Mouse (Mus musculus) hindbrain, embryonic 14.5 days (tissue): ENCODE results near the gene Gns. TPM values are rescaled to one million over a fixed set of nuclear protein-coding genes. Genes with fewer than 3 reads are reported as not detected.
A peak's percentile ranks its signal among the peaks of the same experiment; 100 is the strongest.

Experiments used
- ATAC-seq: fragments of 200-750 bp; cut with Nextera tagmentation; 2 replicates; pipeline ENCODE4 v1.8.0; 2017; ENCODE audit warnings: moderate number of reproducible peaks, mild to moderate bottlenecking, moderate TSS enrichment, moderate library complexity; ENCODE audit not compliant: low FRiP score
- DNase-seq: peaks from one replicate; pipeline ENCODE4 v3.0.0-alpha.2; 2015; ENCODE audit warnings: low spot score
- H3K27ac ChIP-seq: fragments of 300-500 bp; sonication (generic); 2 replicates; pipeline ENCODE4 v1.5.1; 2014; ENCODE audit warnings: mild to moderate bottlenecking, moderate library complexity
- H3K27me3 ChIP-seq: fragments of 300-500 bp; sonication (generic); 2 replicates; pipeline ENCODE4 v1.6.1; 2014; ENCODE audit warnings: mild to moderate bottlenecking, low read length, mixed read lengths; ENCODE audit not compliant: control insufficient read depth, insufficient read depth
- H3K36me3 ChIP-seq: fragments of 300-500 bp; sonication (generic); replicated peaks from 2 replicates; pipeline ENCODE4 v1.6.1; 2014; ENCODE audit not compliant: control insufficient read depth, insufficient read depth
- H3K4me1 ChIP-seq: fragments of 300-500 bp; sonication (generic); replicated peaks from 2 replicates; pipeline ENCODE4 v1.6.1; 2014; ENCODE audit warnings: antibody characterized with exemption, low read length, mixed read lengths; ENCODE audit not compliant: control insufficient read depth, insufficient read depth
- H3K4me2 ChIP-seq: fragments of 300-500 bp; sonication (generic); replicated peaks from 2 replicates; pipeline ENCODE4 v1.6.1; 2014; ENCODE audit warnings: mild to moderate bottlenecking, moderate library complexity
- H3K4me3 ChIP-seq: fragments of 300-500 bp; sonication (generic); replicated peaks from 2 replicates; pipeline ENCODE4 v1.5.1; 2014; ENCODE audit warnings: mild to moderate bottlenecking, low read length
- H3K9ac ChIP-seq: fragments of 300-500 bp; sonication (generic); 2 replicates; pipeline ENCODE4 v1.6.1; 2014
- H3K9me3 ChIP-seq: fragments of 300-500 bp; sonication (generic); 2 replicates; pipeline ENCODE4 v1.6.1; 2016; ENCODE audit warnings: low read length; ENCODE audit not compliant: control insufficient read depth
- WGBS: fragments of 180-500 bp; shearing (Covaris S2); extraction: QIAGEN DNeasy Blood & Tissue Kit; methylation state at CpG from one replicate; pipeline ENCODE4 v1.1.7; 2014; 5-methylcytosine and 5-hydroxymethylcytosine counted together
- polyA plus RNA-seq: library from polyadenylated mRNA; unstranded; fragments of >200 nt; fragmentation: Nextera tagmentation; extraction: Ambion mirVana; gene quantifications from 2 replicates; pipeline ENCODE4 v1.2.1, GENCODE M21; 2014

Gns gene
- polyA plus RNA-seq, 1 experiment from 2014 or later: 54.3 TPM

DNA sequence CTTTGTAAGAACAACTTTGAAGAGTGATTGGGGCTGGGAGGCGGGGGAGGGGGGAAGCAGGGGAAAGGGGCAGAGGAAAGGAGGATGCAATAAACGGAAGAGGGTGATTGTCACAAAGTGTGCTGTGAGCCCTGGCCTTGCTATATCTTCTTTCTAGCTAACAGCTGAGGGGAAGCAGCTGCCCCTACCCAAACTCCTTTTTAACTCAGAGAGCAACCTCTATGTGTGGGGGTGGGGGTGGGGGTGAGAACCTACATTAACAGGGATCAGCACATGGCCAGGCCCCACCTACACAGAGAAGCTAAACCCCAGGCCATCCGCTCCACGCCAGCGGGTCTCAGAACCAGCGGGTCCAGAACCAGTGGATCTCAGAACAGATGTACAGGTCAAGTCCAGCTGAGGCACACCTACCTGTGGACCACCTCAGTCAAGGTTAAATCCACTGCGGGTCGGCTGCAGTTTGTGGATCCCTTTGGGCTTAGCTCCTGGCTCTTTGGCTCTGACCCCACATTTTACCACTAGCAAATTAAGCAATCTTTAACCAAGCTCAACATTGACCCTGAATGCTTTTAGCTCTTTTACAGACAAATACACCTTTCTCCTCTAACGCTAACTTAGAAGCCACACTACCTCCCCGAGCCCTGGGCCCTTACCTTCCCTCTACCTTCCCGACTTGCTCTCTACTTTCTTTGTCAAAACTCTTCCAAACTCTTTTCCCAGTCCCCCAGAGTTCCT lies 47.0 kb downstream of the Gns start:
- Histone ChIP-seq H3K4me2 (no peak overlapping the region), H3K9me3 (no peaks in the 10 kb centered on the region), H3K27ac (no peak overlapping the region), H3K36me3 (no peaks in the 10 kb centered on the region), H3K4me3 (no peak overlapping the region), H3K9ac (no peak overlapping the region), H3K4me1 (no peaks in the 10 kb centered on the region), H3K27me3 (no peaks in the 10 kb centered on the region)
- ATAC-seq (no peak), DNase-seq (no peak)
- 89% methylated on average over 11 of the region's 11 CpGs for WGBS

DNA sequence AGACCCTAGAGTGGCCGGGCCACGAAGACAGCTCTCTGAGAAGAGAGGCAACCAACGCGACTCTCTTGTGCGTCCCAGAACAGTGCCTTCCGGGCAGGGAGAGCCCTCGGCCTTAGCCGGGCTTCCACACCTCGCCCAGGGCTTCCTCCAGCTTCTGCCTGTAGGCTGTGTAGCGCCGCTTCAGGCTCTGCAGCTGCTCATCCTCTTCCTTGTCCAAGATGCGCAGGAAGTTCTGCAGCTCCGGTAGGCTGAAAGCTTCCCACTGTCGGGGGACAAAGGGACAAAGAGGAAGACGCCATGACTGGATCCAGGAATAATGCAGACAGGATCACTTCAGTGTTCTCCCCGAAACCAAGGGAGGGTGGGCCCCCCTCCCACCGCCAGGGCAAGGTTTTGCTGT lies 47.9 kb downstream of the Gns start:
- DNase-seq (no peak), ATAC-seq (no peak)
- no peaks in the 10 kb centered on the region for H3K36me3 ChIP-seq
- WGBS: 84% methylated on average over 17 of the region's 17 CpGs
- no peak overlapping the region for H3K27ac ChIP-seq
- H3K4me1 ChIP-seq: no peaks in the 10 kb centered on the region
- no peak overlapping the region for H3K4me2 ChIP-seq
- no peaks in the 10 kb centered on the region for H3K27me3 ChIP-seq
- H3K4me3 ChIP-seq: no peak overlapping the region
- H3K9me3 ChIP-seq: no peaks in the 10 kb centered on the region
- no peak overlapping the region for H3K9ac ChIP-seq

DNA sequence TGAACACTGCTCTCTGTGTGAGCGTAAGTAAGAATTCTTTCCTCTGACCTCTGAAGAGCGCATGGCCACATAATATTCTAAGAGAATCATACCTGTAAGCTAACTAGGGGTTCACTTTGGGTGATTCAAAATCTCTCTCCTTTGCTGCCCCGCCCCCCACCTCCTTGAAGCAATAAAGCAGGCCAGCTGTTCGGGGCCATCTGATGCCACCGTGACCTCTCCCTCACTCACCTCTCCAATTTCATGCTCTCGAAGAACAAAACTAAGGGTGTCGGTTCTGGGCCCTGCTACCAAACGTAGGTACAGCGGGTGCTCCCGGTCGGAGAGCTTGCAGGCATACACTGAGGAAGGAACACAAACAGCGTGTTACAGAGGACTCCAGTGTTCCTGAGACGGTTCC lies 49.2 kb downstream of the Gns start:
- no peak overlapping the region for H3K27ac ChIP-seq
- no peaks in the 10 kb centered on the region for H3K27me3 ChIP-seq
- no peaks in the 10 kb centered on the region for H3K4me1 ChIP-seq
- no peak overlapping the region for H3K9ac ChIP-seq
- DNase-seq (no peak), ATAC-seq (no peak)
- H3K36me3 ChIP-seq: no peaks in the 10 kb centered on the region
- H3K4me3 ChIP-seq: no peak overlapping the region
- no peaks in the 10 kb centered on the region for H3K9me3 ChIP-seq
- 87% methylated on average over 13 of the region's 13 CpGs for WGBS
- H3K4me2 ChIP-seq: no peak overlapping the region

DNA sequence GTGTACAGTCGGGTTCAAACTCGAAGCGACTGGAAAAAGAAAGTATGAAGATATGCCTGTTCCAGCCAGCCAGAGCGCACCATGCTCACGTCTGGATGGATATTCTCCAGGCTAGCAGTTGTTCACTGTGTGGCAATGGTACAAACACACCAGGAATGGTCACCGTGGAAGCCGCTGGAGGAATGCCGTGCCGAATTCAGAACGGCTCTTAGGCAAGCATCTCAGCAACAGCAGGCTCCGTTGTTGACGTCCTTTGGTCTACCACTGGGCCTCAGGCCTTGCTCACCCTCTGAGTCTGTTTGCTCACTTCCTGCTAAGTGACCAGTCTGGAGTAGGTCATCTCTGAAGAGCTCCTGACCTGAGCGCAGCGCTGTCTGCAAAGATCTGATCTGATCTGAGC lies 53.9 kb downstream of the Gns start:
- DNase-seq: no peak
- Histone ChIP-seq H3K36me3 (no peaks in the 10 kb centered on the region), H3K9ac (no peak overlapping the region), H3K27ac (no peak overlapping the region), H3K9me3 (no peaks in the 10 kb centered on the region), H3K4me3 (no peak overlapping the region), H3K4me2 (no peak overlapping the region), H3K27me3 (no peaks in the 10 kb centered on the region), H3K4me1 (peaks cover 18% of the 10 kb centered on the region)
- no peak for ATAC-seq
- 68% methylated on average over 14 of the region's 14 CpGs for WGBS

DNA sequence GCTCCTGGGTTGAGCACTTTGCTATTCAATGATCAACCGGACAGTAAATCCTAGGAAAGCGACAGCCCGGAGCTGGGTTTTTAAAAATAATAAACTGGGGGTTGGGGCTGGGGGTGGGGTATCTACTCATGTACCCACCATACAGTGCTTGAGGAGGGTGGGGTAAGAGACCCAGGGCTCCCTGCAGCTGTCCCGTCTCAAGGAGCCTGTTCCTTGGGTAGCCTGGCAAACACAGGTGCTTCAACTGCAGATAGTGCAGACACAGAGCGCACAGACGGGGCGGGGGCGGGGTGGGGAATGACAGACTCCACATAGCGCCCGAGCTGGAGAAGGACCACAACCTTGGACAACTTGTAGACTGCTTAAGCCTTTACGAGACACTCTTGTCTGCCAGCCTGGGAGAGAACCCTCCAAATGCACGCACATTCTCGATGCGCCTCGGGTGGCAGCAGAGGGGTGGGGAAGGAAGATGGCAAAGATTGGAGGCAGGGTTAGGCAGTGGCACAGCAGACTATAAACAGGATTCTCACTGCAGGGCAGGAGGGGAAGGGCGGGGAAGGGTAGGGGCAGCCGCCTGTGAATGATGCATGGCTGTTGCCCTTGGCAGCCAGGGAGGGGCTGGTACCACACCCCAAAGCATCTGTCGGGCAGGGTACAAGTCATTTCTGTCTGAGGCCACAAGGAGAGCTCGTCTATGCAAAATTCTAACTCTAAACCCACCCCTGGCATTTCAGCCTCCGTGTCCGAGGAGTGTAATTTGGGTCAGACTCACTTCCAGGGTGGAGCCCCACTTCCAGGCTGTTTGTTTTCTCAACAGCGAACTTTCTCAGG lies 55.0 kb downstream of the Gns start:
- Histone ChIP-seq H3K27ac (no peak overlapping the region), H3K27me3 (no peaks in the 10 kb centered on the region), H3K4me3 (no peak overlapping the region), H3K9me3 (no peaks in the 10 kb centered on the region), H3K9ac (no peak overlapping the region), H3K4me1 (peaks cover 25% of the 10 kb centered on the region), H3K4me2 (no peak overlapping the region), H3K36me3 (no peaks in the 10 kb centered on the region)
- WGBS: 56% methylated on average over 22 of the region's 22 CpGs
- DNase-seq: no peak
- ATAC-seq: peak; percentile 18; the same call in 1 of the 2 replicates

DNA sequence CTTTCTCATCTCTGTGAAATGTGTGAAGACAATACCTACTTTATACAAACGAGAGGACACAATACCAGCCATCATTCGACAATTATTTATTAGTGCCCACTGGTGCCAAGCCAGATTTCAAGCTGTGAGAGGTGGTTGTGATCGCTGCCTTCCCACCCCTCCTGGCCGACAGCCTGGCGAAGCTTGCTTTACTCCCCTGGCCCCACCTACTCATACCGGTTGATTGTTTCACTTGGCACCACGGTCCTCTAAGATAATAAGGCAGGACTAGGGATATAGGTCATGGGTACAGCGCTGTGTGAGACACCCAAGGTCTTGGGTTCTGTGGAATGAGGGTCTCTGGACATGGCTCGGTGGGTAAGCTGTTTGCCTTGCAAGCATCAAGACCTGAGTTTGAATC lies 56.1 kb downstream of the Gns start:
- H3K4me1 ChIP-seq: peaks cover 25% of the 10 kb centered on the region
- H3K36me3 ChIP-seq: no peaks in the 10 kb centered on the region

DNA sequence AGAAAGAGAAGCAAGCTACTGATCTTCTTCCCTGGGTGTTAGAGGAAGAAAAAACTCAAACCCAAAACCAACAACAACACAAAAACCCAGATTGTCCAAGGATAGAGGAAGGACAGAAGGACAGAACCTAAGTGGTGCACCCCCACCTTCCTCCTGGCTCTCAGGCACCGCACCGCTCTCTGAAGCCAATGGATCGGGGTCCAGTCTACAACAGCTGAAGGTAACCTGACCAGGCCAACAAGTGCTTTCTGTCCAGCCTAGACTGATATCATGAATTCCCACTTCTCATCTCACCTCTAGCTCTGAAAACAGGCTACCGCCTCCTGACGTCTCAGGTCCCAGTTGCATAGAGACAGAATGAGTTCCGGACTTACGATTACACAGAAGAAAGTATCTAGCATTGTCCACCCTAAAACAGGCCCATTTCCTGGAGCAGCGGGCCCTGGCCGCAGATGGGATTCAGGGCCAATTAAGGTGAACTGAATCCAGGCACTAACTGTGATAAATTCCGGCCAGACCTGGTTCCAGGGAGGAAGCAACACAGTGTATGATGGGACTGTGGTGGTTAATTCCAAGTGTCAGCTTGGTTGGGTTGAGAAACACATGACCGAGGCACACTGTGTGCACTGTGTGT lies 56.9 kb downstream of the Gns start:
- Histone ChIP-seq H3K27ac (no peak overlapping the region), H3K4me1 (peaks cover 25% of the 10 kb centered on the region)
- 92% methylated on average over 11 of the region's 11 CpGs for WGBS

More for the DNA sequence above, 56.1 kb downstream of the Gns start:
- no peaks in the 10 kb centered on the region for H3K9me3 ChIP-seq
- no peak overlapping the region for H3K4me3 ChIP-seq
- 54% methylated on average over 9 of the region's 9 CpGs for WGBS
- H3K27ac ChIP-seq: no peak overlapping the region
- no peaks in the 10 kb centered on the region for H3K27me3 ChIP-seq
- no peak overlapping the region for H3K4me2 ChIP-seq
- ATAC-seq: no peak
- no peak overlapping the region for H3K9ac ChIP-seq
- DNase-seq: no peak

DNA sequence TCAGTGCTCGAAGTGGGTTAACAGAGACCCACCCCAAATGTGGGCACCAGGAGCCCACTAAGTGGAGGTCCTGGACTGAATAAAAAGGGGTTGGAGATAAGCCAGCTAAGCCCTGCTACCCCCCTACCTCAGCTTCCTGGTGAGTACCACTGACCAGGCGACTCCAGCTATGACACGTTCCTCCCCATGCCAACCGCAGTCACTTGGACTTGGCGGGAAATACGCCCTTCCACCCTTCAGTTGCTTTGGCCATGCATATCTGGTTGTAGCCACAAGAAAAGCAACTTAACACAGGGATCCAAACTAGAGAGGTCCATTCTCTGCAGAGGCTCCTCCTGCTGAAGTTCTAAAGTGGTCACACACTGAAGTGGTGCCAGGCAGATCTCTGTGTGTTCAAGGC lies 57.4 kb downstream of the Gns start:
- DNase-seq: no peak
- no peaks in the 10 kb centered on the region for H3K9me3 ChIP-seq

More for the DNA sequence above, 56.9 kb downstream of the Gns start:
- Histone ChIP-seq H3K4me3 (no peak overlapping the region), H3K9ac (no peak overlapping the region), H3K27me3 (no peaks in the 10 kb centered on the region), H3K4me2 (no peak overlapping the region), H3K9me3 (no peaks in the 10 kb centered on the region), H3K36me3 (no peaks in the 10 kb centered on the region)
- no peak for ATAC-seq
- no peak for DNase-seq

More for the DNA sequence above, 57.4 kb downstream of the Gns start:
- Histone ChIP-seq H3K9ac (no peak overlapping the region), H3K27ac (no peak overlapping the region), H3K4me1 (peaks cover 25% of the 10 kb centered on the region), H3K4me2 (no peak overlapping the region), H3K36me3 (no peaks in the 10 kb centered on the region), H3K4me3 (no peak overlapping the region), H3K27me3 (no peaks in the 10 kb centered on the region)
- WGBS: 92% methylated on average over 6 of the region's 6 CpGs
- ATAC-seq: no peak
